Mouse (Mus musculus) WW6 (cell line): ENCODE results near the gene Hist1h2af.

Experiments used
- DNase-seq: peaks from one replicate; pipeline ENCODE4 v3.0.0-alpha.2; 2013; ENCODE audit warnings: low read depth, low spot score

Gene Hist1h2af

DNA sequence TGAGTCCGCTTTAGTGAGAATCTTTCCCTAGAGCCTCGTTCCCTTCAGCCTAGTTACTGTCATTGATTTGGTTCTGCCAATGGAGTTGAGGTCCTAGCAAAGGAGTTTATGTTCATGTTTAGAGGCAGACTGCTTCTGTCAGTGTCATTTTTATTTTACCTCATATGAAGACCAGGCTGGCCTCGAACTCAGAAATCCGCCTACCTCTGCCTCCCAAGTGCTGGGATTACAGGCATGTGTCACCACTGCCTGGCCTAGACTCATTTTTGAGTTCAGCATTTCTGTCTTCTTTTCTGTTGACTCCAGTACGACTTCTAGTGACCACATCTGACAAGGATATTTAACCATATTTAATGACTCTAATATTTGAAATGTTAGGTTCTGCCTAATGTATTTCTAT lies 18.4 kb upstream of the Hist1h2af start:
- no peak for DNase-seq

DNA sequence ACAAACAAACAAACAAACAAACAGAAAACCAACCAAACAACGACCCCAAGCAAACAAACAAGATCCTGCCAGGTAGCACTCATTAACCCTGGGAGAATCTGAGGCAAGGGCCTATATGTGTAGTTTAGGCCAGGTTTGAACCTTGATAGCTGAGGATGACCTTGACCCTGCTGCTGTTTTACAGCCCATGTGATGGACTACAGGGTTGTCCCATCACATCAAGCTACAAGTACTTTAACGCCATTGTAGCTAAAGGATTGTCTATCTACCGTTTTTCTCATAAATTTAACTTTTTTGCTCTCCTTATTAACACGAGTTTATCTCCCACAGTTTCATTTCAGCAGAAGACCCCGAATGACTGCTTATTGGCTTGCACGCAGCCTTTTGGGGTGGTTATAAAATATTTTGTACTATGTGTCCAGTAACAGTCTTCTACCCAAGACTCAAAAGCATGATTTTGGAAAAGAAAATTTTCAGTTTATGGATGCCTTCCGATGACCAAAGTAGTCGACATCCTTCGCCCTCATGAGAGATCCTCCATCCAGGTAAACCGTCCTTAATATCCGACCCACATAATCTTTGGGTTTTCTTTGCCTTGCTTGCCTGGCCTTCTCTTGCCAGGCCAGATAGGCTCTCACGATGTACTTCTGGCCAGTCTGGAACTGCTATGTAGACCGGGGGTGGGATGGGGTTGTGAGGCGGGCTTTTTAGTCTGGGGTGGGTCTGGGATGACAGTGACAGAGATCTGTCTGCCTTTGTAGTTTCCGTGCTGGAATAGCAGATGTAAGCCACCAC lies 17.7 kb upstream of the Hist1h2af start:
- DNase-seq: no peak

DNA sequence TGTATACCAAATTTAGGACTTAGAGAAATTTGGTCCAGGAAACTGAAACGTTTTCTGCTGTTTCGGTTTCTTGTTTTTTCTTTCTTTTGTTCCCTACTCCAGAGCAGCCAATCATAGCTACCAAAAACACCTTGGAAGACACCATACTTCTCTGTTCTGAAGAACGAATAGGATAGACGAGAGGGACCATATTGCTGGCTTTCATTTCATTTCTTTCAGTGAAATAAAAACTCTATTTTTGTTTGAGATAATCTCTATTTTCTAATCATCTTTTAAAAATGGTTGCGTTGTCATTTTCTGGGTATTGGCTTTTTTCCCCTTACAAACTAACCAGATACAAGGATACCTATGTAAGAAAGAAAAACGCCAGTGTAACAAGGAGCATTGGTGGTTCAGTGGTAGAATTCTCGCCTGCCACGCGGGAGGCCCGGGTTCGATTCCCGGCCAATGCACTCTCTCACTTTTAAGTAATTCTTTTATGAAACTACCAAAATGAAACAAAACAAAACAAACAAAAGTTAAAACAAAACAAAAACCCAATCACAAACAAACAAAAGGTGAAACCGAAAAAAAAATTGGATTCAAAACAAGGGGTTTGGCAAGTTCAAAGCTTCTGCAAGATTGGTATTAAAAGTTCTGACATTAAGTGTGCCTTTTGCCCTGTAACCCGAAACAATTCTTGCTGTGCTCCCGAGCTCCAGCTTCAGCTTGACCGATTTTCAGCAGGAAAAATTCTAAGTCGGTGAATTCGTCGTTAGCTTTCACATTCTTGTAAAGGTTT lies 16.7 kb upstream of the Hist1h2af start:
- DNase-seq: no peak

DNA sequence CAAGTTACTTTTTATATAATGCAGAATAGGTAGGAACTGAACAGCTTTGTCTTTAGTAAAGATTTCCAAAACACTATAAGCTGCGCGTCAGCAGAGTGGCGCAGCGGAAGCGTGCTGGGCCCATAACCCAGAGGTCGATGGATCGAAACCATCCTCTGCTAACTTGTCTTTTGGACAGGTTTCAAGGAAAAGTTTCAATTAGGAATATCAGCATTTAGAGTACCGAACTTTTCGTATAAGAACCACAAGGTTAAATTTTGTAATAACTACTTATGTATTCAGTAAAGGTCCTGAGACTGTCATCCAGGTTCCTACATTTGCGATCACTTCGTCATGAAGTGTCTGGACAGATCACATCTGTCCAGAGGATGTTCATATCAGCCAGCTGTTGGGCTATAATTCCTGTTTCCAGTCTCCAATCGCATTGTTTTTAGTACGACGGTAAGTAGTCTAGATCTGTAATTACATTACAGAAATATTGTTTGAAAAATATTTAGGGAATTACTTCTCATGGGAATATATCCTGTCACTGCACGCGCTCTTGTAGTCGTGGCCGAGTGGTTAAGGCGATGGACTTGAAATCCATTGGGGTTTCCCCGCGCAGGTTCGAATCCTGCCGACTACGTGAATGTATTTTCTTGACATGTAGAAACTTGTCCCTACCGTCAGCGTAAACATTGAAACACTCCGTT lies 16.0 kb upstream of the Hist1h2af start:
- no peak for DNase-seq

DNA sequence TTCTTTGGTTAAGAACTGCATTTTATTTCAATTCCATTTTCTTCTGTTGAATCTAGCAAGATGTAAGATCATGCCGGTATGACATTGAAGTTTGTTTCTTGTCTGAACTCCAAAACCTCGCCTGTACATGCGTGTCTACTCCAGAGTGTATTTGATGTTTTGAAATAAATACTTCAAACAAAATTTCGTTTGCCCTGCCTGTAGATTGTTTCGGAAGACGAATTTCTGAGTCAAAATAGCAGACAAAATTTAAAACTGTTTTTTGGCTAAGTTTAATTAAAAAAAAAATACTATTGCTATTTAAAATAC lies 15.5 kb upstream of the Hist1h2af start:
- DNase-seq: no peak

DNA sequence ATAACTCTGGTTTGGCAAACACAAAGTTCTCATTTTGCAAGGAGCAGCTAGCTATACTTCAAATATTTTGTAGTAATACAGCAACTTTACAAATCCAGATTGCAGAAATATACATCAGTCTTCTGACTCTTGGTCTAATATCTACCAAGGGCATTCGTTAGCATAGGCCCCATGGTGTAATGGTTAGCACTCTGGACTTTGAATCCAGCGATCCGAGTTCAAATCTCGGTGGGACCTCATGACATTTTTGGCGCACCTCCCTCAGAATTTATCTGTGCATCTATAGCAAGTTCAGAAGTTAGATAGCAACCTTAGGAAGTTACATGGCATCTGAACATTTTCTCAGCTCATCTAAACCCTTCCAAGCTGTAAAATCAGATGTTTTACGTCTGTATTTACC lies 14.8 kb upstream of the Hist1h2af start:
- DNase-seq: no peak

DNA sequence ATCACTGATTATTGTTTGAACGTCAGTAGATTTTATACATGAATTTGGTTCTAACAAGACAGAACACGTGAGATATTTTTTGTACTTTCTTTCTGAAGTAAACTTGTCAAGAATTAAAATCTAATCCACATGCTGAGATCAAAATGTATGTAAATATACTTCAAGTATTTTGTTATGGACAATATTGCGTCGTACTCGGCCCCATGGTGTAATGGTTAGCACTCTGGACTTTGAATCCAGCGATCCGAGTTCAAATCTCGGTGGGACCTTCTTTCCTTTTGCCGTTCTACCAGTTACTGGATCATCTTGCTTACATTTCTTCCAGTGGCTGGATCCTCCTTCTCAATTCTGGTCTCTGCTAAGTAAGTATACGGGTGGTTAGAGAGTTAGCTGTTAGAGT lies 14.3 kb upstream of the Hist1h2af start:
- DNase-seq: no peak

DNA sequence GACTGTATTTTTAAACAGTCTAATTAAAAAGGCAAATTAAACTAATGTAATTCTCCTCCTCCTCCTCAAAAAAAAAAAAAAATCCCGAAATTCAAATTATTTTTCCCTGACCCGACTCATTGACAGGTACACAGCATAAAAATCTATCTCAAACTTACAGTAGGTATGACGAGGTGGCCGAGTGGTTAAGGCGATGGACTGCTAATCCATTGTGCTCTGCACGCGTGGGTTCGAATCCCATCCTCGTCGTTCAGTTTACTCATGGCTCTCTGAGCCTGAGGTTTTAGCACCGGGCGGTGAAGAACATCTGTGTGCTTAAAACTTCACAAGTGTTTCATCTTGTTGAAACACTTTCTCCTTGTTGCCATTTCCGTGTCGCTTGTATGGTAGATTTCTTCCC lies 12.0 kb upstream of the Hist1h2af start:
- DNase-seq: no peak

DNA sequence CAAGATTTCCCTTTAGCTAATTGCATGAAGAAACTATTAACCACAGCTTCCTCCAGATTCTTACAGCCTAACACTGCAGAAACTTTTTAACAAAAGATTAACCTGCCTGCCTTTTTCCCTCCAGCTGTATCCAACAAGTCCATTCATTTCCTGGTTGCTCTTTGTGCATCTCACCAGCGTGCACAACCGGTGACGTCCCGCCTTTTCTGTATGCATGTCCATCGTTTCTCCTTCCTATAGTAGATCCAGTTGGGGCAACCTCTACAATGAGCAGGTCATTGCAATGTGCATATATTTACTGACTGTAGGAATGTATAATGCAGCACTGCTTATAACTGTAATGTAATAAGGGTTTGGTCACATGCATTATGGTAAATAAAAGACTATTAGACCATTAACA lies 9.7 kb upstream of the Hist1h2af start:
- no peak for DNase-seq

DNA sequence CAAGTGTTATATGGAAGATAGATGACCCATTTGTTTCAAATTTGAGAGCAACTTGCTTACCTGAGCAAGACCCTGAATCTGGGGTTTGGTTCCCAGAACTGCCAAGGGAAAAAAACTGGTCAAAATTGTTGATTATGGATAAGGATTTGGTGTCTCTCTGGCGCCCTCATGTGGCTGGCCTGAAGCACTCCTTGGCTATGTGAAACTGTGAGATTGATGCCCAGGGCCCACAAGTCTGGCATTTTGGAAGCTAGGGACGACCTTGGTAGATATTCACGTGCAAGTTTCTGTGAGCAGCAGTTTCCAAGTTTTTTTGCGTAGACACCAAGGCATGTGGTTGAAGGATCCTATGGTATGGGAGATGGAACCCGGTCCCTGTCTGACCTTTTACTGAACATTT lies 9.1 kb upstream of the Hist1h2af start:
- DNase-seq: no peak

DNA sequence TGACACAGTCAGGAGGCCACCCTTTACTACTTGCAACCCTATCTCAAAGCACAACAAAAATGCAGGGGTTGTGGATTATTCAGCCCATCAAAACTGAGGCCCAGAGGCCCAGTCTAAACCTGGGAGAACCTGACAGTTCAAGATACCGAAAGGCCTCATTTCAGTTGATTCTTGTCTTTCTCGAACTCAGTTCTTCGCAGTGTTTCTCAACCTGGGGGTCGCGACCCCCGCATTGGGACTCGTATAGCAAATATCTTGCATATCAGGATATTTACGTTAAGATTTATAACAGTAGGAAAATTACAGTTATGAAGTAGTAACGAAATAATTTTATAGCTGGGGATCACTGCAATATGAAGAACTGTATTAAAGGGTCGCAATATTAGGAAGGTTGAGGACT lies 7.8 kb upstream of the Hist1h2af start:
- DNase-seq: no peak

DNA sequence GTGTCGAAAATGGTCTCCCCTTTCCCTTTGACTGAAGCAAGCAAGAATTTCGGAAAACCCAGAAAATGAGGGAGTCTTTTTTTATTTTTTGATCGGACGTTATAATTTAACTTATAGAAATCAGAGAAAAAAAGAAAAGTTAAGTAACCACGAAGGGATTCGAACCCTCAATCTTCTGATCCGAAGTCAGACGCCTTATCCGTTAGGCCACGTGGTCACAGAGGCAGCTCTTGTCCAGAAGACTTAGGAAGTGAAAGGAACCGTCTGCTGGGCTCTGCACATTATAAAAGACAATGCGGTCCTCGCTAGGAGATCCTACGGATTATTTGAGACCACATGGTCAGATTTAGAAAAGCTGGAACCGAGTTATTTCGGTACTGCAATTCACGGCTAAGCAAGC lies 7.4 kb upstream of the Hist1h2af start:
- no peak for DNase-seq

DNA sequence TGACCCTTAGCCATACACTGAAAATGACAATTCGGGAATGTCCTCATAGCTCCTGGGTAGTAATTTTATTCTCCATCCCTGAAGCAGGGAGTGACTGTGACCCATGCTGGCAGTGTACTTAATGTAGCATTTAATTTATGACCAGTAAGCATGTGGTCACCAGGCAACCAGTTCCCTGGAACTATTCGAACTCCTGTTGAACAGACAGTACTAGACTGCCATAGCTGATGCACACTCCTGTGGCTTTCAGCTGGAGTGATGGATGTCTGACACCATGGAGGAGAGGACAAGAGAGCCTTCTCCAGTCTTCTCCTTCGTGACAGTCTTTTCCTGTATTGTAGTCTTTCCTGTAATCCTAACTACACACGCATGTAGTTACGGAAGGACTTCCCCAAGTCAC lies 4.7 kb upstream of the Hist1h2af start:
- no peak for DNase-seq

DNA sequence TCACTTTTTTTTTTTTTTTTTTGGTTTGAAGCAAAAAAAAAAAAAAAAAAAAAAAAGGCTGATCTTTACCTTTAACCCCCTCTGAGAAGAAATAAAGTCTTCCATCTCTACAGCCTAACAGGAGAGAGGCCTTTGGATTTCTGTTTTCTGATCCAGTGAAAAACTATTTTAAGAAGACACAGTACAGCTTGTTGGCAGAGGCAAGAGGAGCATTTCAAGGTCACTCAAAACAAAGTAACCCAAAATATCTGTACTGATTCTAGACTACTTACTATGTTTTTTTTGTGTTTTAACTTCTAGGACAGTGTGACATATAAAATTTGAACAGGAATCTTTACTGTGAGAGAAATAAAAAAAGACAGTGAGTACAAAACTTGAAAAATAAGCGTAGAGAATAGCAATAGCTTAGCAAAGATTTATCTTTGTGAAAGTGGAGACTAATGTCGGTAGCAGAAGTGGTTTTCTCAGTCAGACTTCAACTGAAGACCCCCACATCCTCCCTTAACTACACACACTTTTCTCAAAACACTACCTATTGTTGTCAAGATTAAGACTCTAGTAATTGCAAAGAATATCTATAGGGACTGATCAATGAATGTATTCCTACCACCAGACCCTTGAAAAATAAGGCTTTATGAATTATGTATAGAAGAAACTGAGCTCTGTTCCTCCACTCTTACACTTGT lies 4.1 kb upstream of the Hist1h2af start:
- no peak for DNase-seq

DNA sequence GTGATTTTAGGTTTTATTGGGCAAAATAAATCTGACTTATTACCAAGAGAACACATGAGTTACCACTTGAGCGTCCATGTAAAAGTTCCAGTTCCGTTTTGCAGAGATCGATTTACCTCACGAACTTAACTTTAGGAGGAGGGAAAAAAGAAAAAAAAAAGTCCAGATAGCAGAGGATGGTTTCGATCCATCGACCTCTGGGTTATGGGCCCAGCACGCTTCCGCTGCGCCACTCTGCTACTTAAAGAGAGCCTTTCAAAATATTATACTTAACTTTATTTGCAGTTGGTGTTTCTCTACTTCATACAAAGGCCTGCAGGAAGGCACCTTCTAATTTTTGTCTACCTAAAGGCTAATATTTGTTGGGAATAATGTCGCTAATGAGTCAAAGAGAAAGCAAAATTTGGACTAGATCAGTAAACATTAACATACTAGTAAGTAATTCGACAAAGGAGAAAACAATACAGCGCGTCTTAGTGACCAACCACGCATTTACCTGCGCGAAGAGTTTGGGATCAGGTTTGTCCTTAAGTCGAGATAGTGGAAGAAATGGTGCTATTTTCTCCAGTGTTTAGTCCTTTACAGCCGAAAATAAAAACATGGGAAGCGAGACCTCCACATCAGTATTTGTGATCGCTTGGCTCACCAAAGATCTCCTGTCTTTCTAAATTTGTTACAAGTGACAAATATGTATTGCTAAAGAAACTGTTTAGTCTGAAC lies 3.4 kb upstream of the Hist1h2af start:
- DNase-seq: no peak

DNA sequence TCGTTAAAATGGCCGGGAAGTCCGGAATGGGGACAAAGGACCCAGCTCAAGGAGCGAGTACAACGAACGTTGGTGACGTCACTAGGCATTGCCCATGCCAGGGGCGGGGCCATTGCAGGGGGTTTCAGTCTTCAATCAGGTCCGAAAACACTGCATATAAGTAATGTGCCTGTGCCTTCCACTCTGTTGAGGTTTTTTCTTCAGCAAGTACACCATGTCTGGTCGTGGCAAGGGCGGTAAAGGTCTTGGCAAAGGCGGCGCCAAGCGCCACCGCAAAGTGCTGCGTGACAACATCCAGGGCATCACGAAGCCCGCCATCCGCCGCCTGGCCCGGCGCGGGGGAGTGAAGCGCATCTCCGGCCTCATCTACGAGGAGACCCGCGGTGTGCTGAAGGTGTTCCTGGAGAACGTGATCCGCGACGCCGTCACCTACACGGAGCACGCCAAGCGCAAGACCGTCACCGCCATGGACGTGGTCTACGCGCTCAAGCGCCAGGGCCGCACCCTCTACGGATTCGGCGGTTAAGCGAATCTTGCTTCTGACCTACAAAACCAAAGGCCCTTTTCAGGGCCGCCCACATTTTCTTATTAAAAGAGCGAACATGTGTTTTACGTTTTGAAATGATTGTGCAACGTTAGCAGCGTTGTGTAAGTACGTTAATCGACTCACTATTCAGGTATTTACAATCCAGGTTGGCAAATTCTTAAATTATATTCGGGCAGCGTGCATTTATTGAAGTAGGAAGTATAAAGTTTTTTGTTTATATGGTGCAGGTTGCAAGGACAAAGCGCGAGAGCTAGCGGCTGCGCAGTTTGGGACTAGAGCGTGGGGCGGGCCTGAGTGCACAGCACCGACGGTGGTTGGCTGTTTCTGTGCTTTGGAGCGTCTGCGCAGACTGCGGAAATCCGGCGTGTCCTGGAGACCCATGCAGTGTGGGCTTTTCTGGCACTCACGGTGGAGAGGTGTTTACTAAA lies 2.5 kb upstream of the Hist1h2af start, which contains the start of gene Hist1h4h:
Hist1h4h (plus strand) TSS at position 150 of the 975 bp plus-strand sequence.
- DNase-seq: no peak

DNA sequence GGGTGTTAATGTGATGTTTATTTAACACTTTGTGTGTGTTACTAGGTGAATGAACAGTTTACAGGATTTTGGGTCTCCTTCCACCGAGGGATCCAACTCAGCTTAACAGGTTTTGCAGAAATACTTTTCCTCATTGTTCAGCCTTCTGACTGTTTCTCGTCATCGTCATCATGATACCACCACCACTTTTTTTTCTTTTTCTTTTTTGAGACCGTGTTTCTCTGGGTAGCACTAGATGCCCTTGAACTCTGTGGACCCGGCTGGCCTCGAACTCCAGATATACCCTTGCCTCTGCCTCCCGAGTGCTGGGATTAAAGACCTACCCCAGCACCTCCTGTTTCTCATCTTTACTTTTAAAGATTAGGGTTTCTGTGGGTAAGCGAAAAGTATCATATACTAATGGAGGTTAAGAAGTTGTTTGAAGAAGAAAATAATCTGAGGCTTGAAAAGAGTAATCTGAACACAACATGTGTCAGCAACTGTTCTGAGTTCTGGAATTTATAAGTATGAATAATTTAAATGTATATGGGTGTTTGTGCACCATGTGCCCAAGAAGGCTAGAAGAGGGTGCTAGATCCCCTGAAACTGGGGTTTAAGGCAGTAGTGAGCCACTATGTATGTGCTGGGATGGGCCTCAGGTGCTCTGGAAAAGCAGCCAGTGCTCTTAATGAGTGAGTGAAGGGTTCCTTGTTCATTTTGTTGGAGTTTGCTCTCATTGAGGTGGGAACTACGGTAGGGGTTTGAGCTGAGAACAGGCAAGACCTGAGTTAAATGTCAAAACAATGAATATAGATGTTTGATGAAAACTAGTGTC lies 1.2 kb upstream of the Hist1h2af start:
- DNase-seq: no peak

DNA sequence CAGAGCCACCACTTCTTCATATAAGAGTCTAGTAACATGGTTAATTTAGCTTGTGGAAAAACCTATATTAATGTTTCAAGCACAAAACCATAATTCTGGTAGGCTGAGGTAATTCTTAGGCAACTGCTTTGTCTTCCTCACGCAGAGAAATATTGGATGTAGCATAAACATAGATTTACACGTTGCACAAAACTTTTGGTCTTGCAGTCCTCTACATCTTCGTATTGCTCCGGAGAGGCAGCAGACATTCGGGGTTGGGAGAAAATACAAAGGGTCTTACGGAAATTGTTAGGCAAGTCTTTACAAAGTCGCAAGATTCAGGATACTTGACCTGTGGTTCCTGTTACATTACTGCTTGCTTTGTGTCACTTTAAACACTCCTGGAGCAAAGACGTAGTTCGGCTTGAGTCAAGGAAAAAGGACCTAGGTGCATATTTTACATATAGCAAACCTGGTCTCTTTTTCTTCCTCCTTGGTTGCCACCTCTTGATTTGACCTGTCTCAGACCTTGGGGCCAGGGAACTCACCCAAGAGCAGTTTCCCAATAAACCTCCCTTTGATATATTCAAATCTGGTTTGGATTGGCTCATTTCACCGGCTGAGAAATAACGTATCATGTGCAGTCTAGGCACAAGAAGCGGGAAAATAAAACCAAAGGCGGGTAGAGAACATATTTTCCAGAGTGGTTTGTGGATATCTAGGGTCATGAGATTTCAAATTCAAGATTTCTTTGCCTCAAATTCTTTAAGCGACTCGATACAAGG lies 844 bp downstream of the Hist1h2af start:
- no peak for DNase-seq
